Mouse (Mus musculus): Measurements from ENCODE around the gene Ctdspl. TPM values are rescaled to one million over a fixed set of nuclear protein-coding genes. Genes with fewer than 3 reads are reported as not detected.
A peak's percentile ranks its signal among the peaks of the same experiment; 100 is the strongest.

The Ctdspl gene
- polyA plus RNA-seq, 1 experiment: 24.2 TPM

DNA sequence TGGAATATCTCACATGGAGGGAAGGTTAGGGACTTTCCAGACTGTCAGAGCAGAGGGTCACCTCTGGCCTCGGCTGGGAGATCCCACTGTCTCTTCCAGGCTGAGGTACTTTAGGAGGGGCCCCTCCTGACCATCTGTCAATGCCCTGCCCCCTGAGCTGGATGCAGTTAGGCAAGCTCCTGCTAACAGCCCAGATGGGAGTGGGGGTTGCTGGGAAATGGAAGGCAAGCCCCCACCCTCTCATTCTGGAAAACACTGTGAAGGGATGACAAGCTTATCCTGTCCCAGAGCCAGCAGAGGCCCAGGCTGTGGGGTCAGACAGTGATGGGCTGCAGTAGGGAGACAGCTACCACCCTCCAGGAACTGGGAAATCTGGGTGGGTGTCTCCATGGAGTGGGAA is 160.2 kb downstream of the Ctdspl start:
- Histone ChIP-seq H3K27ac (replicated peaks; ENCODE audit: low read depth, low read length) (no peak overlapping the region), H3K4me3 (ENCODE audit: insufficient read depth, low read depth, low read length) (no peak overlapping the region), H3K4me1 (ENCODE audit: control insufficient read depth, insufficient read depth, insufficient read length, low read length) (peaks cover 22% of the 10 kb centered on the region)

DNA sequence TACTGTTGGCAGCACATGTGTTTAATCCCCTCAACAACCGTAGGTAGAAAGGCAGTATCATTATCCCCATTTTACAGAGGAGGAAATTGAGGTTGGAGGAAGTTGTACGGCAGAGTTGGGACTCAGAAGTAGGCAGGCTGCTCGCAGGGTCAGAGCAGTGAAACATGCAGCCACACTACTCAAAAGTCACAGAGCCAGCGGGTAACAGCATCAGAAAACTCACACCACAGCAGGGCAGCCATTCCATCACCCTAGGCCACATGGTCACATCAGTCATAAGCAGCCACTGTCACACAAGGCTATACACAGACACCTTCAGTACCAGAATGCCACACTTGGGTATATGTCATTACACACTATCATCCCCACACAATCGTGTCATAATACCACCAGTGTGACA is 161.1 kb downstream of the Ctdspl start:
- H3K27ac ChIP-seq (replicated peaks; ENCODE audit: low read depth, low read length): no peak overlapping the region
- H3K4me1 ChIP-seq (ENCODE audit: control insufficient read depth, insufficient read depth, insufficient read length, low read length): peaks cover 28% of the 10 kb centered on the region
- no peak overlapping the region; the same call in 1 of the 2 replicates for H3K4me3 ChIP-seq (ENCODE audit: insufficient read depth, low read depth, low read length)

DNA sequence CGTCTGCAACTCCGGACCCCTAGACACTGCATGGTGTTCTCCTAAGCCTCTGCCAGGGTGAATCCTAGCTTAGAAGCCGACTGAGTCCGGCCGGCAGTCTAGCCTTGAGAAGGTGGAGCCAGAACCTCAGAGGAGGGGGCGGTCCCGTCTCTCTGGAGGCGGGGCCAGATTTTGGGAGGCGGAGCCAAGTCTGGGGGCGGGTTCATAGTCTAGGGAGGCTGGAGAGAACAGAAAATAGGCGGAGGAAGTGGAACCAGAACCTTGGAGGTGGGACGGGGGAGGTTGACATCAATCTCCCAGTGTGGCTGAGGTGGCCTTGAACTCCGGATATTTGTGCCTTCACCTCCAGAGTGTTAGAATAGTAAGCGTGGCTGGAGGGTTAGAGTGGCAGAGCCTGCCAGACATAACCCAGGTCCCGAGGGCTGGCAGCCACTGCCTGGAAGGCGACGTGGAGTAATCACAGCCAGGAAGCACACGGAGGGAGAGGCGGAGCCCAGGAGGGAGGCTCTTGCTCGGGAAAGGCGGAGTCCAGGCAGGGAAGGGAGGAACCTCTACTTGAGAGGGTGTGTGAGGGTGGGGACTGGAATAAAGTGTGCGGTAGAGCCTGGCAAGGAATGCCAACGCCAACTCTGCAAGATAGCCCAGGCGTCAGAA is 162.0 kb downstream of the Ctdspl start:
- peaks cover 32% of the 10 kb centered on the region for H3K4me1 ChIP-seq (ENCODE audit: control insufficient read depth, insufficient read depth, insufficient read length, low read length)
- peak overlapping the region; percentile 72 for H3K4me3 ChIP-seq (ENCODE audit: insufficient read depth, low read depth, low read length)
- peak overlapping the region; percentile 81 for H3K27ac ChIP-seq (replicated peaks; ENCODE audit: low read depth, low read length)

DNA sequence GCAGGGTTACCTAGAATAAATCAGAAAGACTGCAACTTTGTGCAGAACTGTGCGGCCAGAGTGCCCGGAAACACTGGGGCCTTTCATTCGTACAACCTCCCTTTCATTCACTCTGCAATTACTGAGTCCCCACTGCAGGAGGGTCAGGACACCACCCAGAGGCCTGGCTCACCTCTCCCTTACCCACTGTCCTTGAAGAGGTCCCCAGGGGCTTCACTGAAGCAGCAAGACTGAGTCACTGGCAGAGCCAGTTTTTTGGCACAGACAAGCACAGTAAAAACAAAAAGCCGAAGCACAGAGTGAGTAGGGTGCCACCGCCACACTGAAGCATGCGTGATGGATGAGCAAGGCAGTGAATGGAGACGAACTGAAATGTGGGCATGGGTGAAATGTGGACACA is 163.2 kb downstream of the Ctdspl start:
- Histone ChIP-seq H3K4me1 (ENCODE audit: control insufficient read depth, insufficient read depth, insufficient read length, low read length) (peaks cover 32% of the 10 kb centered on the region), H3K27ac (replicated peaks; ENCODE audit: low read depth, low read length) (0 out of 2 replicates have a peak overlapping the region, but pooled peaks have one; percentile 69), H3K4me3 (ENCODE audit: insufficient read depth, low read depth, low read length) (0 out of 2 replicates have a peak overlapping the region, but pooled peaks have one; percentile 5)

DNA sequence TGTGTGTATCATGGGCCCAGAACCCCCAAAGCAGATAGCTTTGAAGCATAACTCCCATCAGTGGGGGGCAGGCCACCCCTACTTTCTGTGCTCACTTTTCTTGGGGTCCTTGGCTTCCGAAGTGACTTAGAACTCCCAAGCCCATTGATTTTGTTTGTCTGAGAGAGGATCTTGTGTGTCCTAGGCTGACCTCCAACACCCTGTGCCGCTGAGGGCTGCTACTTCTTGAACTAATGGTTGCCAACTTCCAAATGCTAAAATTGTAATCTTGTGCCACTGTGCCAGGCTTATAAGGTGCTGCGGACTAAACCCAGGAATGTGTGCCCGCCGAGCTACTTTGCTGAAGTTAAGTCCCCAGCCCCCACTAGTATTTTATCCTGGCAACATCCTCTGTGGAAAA is 164.2 kb downstream of the Ctdspl start:
- H3K4me3 ChIP-seq (ENCODE audit: insufficient read depth, low read depth, low read length): no peak overlapping the region
- H3K27ac ChIP-seq (replicated peaks; ENCODE audit: low read depth, low read length): peak overlapping the region; percentile 69
- H3K4me1 ChIP-seq (ENCODE audit: control insufficient read depth, insufficient read depth, insufficient read length, low read length): peaks cover 23% of the 10 kb centered on the region

GRCm38 (mm10) chr9:119091581-119092310 is 165.5 kb downstream of the Ctdspl start:
- peak overlapping the region; percentile 10; the same call in 1 of the 2 replicates for H3K27ac ChIP-seq (replicated peaks; ENCODE audit: low read depth, low read length)
- peaks cover 20% of the 10 kb centered on the region for H3K4me1 ChIP-seq (ENCODE audit: control insufficient read depth, insufficient read depth, insufficient read length, low read length)
- peak overlapping the region; percentile 92 for H3K4me3 ChIP-seq (ENCODE audit: insufficient read depth, low read depth, low read length)

GRCm38 (mm10) chr9:119092473-119093418 is 166.5 kb downstream of the Ctdspl start:
- peak overlapping the region; percentile 92 for H3K4me3 ChIP-seq (ENCODE audit: insufficient read depth, low read depth, low read length)
- H3K27ac ChIP-seq (replicated peaks; ENCODE audit: low read depth, low read length): peak overlapping the region; percentile 10; the same call in 1 of the 2 replicates
- peaks cover 17% of the 10 kb centered on the region for H3K4me1 ChIP-seq (ENCODE audit: control insufficient read depth, insufficient read depth, insufficient read length, low read length)

Other genes starting within 250 kb of the Ctdspl start
- gene Vill, start 126.3 kb downstream of the Ctdspl start, polyA plus RNA-seq (2012; ENCODE audit: insufficient read depth, insufficient read length, missing spikeins): 1.8 TPM in 1 of 2 replicates, not detected in the other
- gene Plcd1, start 167.0 kb downstream of the Ctdspl start, polyA plus RNA-seq (2012; ENCODE audit: insufficient read depth, insufficient read length, missing spikeins): 12.0 and 17.2 TPM in 2 replicates
- gene Dlec1, start 176.0 kb downstream of the Ctdspl start, polyA plus RNA-seq (2012; ENCODE audit: insufficient read depth, insufficient read length, missing spikeins): 0.46 and 1.4 TPM in 2 replicates
- gene Acaa1b, start 230.6 kb downstream of the Ctdspl start, polyA plus RNA-seq (2012; ENCODE audit: insufficient read depth, insufficient read length, missing spikeins): 25.2 and 31.9 TPM in 2 replicates
- not detected in 2 replicates for gene Gm47289, start 232.7 kb downstream of the Ctdspl start, polyA plus RNA-seq (2012; ENCODE audit: insufficient read depth, insufficient read length, missing spikeins)